Mouse (Mus musculus): ENCODE results near the gene Capn11.

Capn11 gene

DNA sequence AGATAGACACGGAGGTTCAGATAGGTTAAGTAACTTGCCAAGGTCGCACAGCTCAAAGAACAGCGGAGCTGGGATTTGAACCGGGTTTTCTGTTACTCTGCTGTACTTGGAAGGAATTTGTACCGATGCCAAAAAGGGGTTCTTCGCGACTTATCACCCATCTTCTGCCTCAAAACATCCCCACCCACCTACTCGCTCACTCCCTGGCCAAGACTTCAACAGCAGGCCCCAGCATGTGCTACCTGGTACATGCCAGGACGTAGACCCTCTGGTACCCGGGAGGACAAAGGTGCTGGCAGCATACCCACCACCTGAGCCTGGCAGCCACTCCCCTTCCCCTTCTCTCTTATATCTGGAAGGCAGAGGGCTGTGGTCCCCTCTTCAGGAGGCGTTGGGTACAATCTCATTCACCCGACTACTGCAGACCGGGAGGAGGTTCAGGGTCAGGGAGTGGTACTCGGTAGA, 25.6 kb upstream of the Capn11 start:
- no peak for DNase-seq (ENCODE audit: extremely low read depth, low read depth, low spot score)

DNA sequence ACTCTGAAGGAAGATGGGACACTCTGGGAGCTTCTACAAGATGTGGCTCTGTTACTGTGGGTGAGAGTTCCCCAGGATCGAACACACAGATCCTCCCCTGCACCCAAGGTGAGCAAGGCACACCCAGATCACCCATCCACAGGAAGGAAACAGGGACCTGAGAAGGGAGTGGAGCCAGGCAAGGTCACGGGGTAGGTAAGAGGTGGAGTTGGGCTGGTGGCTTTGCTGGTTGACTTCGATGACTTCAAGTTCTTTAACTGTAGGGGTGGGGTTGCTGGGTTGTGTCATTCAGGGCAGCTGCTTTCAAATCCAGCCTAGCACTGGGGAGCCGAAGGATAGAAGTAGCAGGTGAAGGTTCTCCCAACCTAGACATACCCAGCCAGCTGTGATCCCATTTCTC, 23.7 kb upstream of the Capn11 start:
- no peak for DNase-seq (ENCODE audit: extremely low read depth, low read depth, low spot score)

DNA sequence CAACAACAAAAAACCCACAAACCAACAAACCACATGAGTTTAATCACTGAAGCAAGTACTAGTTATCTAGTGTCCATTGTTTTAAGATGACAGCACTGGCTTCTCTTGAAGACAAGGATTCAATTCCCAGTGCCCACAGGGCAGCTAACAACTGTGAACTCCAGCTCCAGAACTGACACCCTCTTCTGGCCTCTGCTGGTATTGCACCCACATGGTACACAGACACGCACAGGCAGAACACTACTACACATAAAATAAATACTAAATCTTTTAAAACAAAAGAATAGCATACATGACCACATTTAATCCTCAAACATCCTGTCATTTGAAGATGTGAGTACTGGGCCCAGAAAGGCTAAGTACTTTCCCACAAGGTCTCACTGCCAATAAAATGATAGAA, 22.5 kb upstream of the Capn11 start:
- no peak for DNase-seq (ENCODE audit: extremely low read depth, low read depth, low spot score)

DNA sequence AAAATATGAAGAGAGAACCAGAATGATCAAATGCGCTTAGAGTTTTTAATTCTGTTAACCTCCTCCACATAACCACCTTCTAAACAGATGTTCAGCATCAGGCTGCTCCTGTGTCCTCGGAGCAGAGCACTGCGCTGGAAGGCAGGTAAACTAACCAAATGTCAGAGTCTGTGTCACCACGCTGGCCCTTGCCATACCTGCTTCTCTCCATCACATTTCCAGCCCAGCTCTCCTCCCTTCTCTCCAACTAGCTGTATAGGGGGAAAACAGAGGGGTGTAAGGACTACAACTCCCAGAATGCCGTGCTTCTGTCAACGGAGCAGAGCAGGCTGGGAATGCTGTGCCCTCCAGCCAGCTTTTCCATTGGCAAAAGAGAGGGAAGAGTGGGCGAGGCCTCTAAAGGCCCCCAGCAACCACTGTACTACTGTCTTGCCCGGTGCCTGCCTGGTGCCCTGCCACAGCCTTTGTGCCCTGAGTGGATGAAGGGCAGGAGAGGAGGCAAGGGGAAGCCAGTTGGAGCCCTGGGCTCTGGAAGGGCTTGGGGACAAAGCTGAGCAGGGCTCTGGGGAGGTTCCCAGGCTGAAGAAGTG, 21.4 kb upstream of the Capn11 start:
- DNase-seq (ENCODE audit: extremely low read depth, low read depth, low spot score), result no peak

DNA sequence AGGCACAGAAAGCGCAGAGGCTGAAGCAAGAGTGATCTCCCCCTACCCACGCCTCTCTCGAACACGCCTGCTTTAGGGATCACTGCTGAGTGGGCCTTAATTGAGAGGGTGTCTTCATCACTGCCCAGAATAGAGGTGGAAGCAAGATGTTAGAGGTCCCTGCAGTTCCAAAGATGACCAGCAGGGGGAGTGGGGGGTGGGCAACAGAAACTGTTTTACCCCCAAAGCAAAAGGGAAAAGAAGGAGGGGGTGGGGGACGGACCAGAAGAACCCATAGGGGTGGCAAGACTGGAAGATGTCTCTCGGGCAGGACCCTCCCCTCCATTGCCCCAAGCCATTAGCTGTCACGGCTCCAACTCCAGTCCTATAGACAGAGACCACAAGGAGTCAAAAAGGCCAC, 19.0 kb upstream of the Capn11 start:
- no peak for DNase-seq (ENCODE audit: extremely low read depth, low read depth, low spot score)

DNA sequence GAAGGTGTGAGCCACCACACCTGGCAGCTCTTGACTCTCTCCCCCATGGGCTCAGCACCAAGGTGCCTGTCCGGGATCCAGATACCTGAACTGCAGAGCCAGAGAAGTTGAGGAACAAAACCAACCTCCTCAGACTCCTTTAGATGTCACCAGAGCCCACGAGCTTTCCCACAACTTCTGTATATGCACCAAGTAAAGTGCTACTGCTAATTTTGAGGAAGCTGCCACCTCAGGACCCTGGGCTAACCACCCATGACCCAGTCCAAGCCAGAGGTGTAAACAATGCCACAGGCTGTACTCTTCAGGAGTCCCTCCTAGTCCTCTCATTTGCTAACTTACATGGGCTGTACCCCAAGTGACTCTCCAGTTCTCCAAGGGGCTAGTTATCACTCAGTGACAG, 13.5 kb upstream of the Capn11 start:
- no peak for DNase-seq (ENCODE audit: extremely low read depth, low read depth, low spot score)

DNA sequence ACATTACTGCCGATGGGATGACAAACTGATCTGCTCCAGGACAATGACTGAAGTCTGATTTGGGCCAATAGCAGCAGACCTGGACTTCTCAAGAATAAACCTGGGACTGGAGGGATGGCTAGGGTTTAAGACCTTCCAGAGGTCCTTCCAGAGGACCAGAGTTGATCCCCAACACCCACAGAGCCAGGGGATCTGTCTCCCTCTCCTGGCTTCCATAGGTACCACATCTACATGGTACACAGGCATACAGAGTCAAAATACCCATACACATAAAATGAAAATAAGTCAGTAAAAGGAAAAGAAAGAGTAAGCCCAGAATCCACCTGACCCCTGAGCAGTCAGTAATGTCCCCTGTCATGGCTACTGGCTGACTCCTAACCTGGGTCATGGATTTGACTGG, 12.7 kb upstream of the Capn11 start:
- no peak for DNase-seq (ENCODE audit: extremely low read depth, low read depth, low spot score)

DNA sequence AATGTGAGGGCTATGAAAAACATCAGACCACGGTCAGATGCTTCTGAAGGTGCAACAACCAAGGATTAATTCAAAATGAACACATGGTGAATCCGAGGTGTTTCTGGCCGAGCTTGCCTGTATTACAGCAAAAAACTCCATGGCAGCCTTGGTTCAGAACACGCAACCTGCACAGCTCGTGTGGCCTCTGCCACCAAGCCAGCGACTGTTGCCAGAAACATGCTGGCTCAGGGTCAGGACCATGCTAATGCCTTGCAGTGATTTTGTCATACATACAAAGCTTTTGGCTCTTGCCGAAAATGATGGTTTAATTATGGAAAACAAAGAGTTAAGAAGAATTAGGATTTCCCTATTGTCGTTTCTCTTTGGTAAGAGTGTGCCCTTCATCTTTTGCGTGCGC, 8.9 kb upstream of the Capn11 start:
- no peak for DNase-seq (ENCODE audit: extremely low read depth, low read depth, low spot score)

DNA sequence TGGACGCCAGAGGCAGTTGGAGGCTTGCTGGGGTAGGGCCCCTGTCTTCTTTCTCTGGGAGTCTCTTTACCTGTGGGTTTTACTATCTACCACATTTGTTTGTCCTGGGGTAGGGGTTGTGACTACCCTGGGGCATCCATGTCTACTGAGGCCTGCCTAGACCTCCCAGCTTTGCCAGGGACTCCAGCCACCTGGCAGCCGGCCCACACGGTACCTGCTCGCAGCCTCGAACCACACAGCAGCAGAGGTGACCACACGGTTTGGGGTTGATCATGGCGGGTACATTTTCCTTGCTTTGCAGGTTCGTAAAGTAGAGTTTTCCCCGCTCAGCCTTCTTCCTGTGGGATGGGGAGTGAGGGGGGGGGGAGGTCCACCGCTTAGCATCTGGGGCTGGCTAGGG, 8.4 kb upstream of the Capn11 start:
- no peak for DNase-seq (ENCODE audit: extremely low read depth, low read depth, low spot score)

DNA sequence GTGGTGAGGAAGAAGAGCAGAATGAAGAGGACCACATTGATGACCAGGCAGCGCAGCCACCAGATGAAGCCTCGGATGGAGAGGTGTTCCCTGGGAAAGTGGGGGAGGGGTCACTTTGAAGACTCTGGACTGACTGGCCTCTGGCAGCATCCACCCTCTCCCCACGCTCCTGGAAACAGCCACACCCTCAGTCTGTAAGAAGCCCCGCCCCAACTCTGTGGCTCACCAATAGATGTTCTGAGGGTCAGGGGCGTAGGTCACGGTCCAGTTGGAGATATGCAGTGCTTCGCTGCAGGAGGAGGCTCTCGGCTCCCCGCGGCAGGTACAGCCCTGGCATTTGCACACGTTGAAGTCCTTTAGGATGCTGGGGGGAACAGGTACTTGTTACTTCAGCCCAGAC, 7.0 kb upstream of the Capn11 start:
- no peak for DNase-seq (ENCODE audit: extremely low read depth, low read depth, low spot score)

DNA sequence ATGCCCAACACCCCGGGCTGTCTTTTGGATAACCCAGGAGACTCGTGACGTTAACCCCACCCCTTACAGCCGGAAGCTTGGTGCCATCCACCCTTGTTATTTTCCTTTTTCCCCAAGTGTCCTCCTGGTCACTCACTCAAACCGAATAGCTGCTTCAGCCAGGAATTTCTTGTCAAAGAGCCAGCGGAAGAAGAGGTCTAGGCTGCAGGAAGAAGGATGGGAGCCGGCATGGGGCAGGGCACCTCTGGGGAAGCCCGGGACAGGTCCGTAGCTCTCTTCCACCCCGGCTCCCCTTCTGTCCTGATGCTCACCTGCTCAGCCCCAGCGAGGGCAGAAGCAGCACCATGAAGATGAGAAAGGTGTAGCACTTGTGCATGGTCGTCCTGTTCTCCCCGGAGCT, 5.5 kb upstream of the Capn11 start:
- no peak for DNase-seq (ENCODE audit: extremely low read depth, low read depth, low spot score)

DNA sequence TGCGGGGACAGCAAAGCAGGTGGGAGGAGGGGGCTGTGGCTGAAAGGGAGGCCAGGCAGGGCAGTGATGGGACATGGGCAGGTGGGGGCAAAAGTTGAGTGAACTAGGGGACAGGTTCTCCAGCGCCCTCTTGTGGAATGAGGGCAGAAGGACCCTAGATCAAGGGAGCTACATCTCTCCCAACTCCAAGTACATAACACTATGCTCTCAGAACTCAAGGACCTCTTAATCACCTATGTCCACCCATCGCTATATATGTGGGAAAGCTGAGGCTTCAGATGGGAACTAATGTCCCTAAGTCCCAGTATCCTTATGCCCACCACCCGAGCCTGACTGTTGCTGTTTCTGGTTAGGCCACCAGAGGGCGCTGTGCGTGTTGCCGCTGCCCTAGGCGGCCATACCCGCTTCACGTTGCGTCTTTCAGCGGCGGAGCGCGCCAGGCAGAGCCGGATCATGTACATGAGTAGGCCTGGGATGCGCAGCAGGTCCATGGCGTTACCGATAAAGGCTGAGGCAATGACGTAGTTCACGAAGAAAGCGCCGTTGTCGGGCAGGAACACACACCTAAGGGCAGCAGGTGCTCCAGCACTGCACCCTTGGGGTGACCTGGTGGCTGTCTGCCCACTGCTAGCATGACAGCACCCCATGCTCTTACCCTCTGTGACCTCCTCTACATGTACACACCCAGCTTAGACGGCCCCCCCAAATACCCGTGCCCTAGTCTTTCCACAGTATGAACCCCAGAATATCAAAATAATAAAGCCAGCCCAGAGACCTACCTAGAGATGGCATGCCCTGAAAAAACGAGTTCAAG, 4.2 kb upstream of the Capn11 start:
- no peak for DNase-seq (ENCODE audit: extremely low read depth, low read depth, low spot score)

DNA sequence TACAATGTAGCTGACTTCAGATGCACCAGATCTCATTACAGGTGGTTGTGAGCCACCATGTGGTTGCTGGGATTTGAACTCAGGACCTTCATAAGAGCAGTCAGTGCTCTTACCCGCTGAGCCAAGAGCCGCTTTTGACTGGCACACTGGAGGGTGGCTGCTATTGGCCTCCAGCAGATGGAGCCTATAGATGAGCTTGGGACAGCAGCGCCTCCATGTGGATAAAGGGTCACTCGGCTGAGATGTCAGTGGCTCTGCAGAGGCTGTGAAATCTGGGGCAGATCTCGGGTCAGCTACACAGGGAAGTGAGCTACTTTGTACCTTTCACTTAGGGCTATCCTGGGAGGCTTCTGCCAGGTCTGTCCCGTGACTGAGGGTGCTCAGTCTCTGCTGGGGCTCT, 3.3 kb downstream of the Capn11 start:
- no peak for DNase-seq (ENCODE audit: extremely low read depth, low read depth, low spot score)

DNA sequence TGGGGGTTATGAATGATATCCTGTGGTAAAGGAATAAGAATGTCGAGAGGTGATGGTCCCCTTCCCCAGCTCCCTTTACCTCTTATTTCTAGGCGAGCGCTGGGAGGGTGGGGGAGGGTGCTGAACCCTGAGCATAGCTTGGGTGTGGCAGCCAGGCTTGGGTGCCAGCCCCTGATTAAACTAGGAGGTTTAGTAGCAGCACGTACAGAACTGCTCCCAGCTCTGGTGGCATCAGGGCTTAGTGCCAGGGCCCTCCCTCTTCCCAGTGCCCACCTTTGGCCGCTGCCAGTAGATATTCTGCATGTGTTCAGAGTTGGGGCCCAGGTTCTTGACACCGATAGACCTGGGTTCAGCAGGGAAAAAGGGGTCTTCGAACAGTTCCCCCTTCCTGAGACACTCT, 5.9 kb downstream of the Capn11 start:
- no peak for DNase-seq (ENCODE audit: extremely low read depth, low read depth, low spot score)

DNA sequence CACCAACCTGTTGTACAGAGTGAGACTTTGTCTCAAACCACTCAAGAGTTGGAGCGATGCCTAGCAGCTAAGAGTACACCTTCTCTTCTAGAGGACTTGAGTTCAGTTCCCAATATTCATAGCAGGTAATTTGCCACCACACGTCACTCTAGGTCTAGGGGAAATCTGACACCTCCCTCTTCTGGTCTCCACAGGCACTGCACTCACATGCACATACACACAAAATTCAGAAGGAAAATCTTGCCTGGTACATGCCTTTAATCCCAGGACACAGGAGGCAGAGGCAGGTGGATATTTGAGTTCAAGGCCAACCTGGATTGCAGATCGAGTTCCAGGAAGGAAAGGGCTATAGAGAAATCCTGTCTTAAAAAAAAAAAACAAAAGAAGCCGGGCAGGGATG, 14.9 kb downstream of the Capn11 start:
- DNase-seq (ENCODE audit: extremely low read depth, low read depth, low spot score), result no peak

DNA sequence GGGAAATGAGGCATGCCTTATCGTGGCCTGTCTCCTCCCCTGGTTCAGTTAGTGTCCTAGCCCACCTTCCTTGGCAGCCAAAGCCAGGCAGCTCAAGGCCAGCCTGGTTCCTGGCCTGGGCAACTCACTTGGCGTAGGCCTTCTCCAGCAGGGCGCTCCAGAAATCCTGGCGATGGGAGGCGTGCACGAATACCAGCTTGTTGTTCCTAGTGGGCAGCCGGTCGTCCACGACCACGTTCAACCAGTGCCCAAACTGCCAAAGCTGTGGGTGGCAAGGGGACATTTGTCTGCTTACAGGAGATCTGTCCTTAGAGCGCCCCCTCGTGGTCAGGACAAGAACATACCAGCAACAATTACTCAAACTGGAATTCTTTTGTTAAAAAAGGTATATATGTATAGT, 16.4 kb downstream of the Capn11 start:
- no peak for DNase-seq (ENCODE audit: extremely low read depth, low read depth, low spot score)

DNA sequence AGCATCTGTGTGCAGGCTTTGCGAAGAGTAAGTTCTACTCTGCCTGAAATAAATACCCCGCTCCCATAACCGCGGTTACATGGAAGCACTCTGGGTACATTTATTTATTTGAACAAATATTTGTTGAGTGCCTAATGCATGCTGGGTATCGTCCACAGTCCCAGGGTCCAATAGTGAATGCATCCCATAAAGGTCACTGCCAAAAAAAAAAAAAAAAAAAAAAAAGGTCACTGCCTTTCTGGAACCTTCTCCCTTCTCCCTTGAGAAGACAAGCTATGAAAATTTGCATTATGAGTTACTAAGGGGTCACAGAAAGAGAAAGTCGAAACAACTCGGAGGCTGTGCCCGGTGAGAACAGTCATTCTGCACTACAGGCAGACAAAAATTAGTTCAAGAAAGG, 17.1 kb downstream of the Capn11 start:
- DNase-seq (ENCODE audit: extremely low read depth, low read depth, low spot score), result no peak

DNA sequence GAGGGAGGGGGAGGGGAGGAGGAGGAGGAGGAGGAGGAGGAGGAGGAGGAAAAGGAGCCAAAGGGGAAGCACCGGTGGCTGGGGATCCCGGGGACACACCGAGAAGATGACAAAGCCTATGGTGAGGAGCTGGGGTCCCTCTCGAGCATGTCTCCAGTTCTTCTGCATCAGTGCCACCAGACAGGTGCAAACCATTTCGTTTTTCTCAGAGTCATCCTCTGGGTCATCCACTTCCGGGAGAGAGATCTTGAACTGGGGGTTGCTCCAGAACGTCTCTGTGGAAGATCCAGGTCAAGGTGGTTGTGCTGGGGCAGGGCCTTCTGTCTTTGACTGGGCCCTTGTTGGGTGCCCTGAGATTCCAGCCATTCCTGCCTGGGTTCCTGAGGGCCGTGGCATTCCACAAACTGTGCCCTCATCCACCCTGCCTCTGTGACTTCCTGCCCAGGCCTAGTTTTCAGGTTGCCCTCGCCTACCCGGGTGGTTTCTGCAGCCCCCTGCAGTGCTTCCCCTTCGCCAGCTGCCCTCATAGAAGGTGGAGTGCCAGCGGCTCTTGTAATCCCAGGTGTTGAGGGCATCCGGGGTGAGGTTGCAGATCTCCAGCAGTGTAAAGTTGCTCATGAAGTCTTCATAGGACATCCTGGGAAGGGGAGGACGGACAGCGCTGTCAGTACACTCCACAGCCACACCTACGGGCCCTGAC, 20.4 kb downstream of the Capn11 start:
- DNase-seq (ENCODE audit: extremely low read depth, low read depth, low spot score), result no peak

DNA sequence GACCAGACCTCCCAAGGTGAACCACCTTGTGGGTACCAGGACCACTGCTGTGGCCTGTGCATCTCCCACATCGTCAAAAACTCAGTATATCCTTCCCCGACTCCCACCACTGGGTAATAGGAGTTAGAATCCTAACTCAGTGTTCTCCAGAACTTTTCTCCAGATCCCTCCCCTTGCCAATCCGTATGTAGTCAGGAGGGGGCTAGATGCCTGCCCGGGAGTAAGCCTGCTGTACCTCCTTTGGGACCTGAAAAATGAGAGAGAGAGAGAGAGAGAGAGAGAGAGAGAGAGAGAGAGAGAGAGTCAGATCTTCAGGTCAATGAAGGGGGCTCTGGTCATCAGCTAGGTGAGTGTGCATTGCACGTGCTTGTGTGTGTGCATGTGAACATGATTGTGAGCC, 25.1 kb downstream of the Capn11 start:
- no peak for DNase-seq (ENCODE audit: extremely low read depth, low read depth, low spot score)

DNA sequence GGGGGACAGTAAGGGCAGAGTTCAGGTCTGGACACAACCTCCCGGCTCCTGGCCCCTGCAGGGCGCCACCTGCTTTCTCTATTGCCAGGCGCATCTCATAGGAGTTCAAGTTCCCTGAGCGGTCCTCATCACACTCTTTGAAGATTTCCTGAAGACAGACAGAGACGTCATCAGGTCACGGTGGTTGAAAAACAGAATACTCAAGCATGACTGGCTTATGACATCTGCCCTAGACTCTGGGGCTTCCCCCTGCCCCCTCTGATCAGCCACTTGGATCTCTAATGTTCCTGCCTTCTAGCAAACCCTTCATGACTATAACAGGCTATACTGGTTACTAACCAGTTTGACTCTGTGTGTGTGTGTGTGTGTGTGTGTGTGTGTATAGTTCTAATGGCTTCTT, 27.2 kb downstream of the Capn11 start:
- no peak for DNase-seq (ENCODE audit: extremely low read depth, low read depth, low spot score)

DNA sequence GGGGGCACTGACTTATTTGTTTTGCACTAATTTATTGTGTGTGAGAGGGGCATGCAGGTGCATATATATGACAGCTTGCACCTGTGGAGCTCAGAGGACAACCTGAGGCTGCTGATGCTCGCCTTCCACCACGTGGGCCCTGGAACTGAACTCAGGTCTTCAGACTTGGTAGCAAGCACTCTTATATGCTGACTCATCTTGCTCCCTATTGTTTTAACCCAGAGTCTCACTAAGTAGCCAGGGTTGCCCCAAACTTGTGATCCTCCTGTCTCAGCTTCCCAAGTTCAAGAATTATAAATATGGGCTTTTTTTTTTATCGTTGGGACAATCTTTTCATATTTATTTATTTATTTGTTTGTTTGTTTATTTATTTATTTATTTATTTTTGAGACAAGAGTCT, 28.1 kb downstream of the Capn11 start:
- DNase-seq (ENCODE audit: extremely low read depth, low read depth, low spot score), result no peak

Data from fat pad, adult 2 months (tissue).